Mouse (Mus musculus): ENCODE results near the gene Mtmr10. TPM values are rescaled to one million over a fixed set of nuclear protein-coding genes. Genes with fewer than 3 reads are reported as not detected.

Mtmr10 gene
- polyA plus RNA-seq, 1 experiment from 2014 or later = 15.4 TPM

DNA sequence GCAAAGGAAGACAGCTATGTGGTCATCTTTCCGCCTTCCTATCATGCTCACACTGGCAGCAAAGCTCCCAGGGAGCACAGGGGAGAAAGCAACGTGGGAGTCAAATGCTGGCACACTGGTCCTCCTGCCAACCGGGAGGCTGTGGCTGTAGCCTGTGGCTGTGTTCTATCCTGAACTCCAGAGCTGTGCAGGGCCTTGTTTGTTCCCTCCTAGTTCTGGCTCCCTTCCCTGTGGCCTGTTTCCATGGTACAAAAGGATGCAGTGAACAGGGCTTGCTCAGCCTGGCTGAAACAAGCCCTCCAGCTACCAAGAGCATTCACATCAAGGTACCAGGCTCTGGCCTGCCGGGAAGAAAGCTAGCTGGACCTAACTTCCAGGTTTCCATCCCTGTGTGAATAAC, 63.6 kb downstream of the Mtmr10 start:
- H3K9me3 ChIP-seq = no peaks in the 10 kb centered on the region
- H3K4me1 ChIP-seq = no peaks in the 10 kb centered on the region
- WGBS = 71% methylated on average over 4 of the region's 4 CpGs
- peaks cover 54% of the 10 kb centered on the region for H3K36me3 ChIP-seq
- no peak overlapping the region for H3K4me2 ChIP-seq (replicated peaks)
- no peak overlapping the region for H3K4me3 ChIP-seq
- H3K27ac ChIP-seq = 0 out of 2 replicates have a peak overlapping the region, but pooled peaks have one; percentile 8
- no peak for ATAC-seq (ENCODE audit: insufficient number of reproducible peaks, insufficient read depth, low FRiP score, low TSS enrichment)
- no peaks in the 10 kb centered on the region for H3K27me3 ChIP-seq
- H3K9ac ChIP-seq = no peak overlapping the region

GRCm38 (mm10) chr7:64354206-64354605, 66.8 kb downstream of the Mtmr10 start:
- H3K4me3 ChIP-seq = no peak overlapping the region
- ATAC-seq (ENCODE audit: insufficient number of reproducible peaks, insufficient read depth, low FRiP score, low TSS enrichment) = no peak
- peaks cover 59% of the 10 kb centered on the region for H3K36me3 ChIP-seq

DNA sequence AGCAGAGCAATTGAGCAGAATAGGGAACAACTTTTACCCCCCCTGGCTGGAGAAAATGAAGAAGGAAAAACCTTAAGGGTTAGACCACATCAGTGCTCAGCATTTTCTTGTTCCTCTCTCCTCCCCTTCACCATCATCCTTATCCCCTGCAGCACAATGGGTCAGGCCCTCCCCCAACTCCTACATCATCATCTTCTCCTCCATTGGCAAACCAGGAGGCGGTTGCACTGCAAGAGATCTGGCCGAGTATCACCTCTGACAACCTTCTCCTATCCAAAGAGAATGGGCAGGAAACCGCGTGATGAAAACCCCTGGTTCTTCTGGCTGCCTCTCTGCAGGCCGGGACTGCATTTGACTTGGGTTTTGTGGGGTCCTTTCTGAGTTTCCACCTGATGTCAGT, 69.2 kb downstream of the Mtmr10 start:
- ATAC-seq (ENCODE audit: insufficient number of reproducible peaks, insufficient read depth, low FRiP score, low TSS enrichment) = no peak
- Histone ChIP-seq H3K27ac (no peak overlapping the region), H3K4me3 (no peak overlapping the region), H3K4me1 (peaks cover 3% of the 10 kb centered on the region; the same call in 1 of the 2 replicates), H3K4me2 (replicated peaks) (no peak overlapping the region), H3K9ac (no peak overlapping the region), H3K36me3 (peaks cover 71% of the 10 kb centered on the region), H3K27me3 (no peaks in the 10 kb centered on the region), H3K9me3 (no peaks in the 10 kb centered on the region)
- 84% methylated on average over 5 of the region's 5 CpGs for WGBS

More at GRCm38 (mm10) chr7:64354206-64354605, 66.8 kb downstream of the Mtmr10 start:
- Histone ChIP-seq H3K27ac (no peak overlapping the region), H3K9me3 (no peaks in the 10 kb centered on the region), H3K4me2 (replicated peaks) (no peak overlapping the region), H3K9ac (no peak overlapping the region), H3K27me3 (no peaks in the 10 kb centered on the region), H3K4me1 (no peaks in the 10 kb centered on the region)
- WGBS = 67% methylated on average over 14 of the region's 14 CpGs

DNA sequence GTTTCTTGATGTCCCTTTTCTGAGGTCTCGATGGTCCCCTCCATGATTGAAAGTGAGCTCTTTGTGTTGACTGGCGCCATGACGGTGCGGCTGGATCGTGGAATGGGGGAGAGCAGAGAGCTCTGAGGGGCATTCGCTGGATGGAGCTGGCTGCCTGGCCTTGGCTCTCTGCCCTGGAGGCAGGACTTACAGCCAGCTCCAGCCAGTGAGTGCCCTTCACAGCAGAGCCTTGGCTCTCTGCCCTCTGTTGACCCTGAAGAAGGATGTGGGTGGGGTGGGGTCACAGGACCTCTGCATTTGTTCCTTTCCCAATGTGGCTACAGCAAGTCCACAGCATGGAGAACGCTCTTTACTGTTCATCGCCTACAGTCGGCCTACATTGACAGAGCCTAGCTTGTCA, 70.0 kb downstream of the Mtmr10 start:
- Histone ChIP-seq H3K27me3 (no peaks in the 10 kb centered on the region), H3K9ac (no peak overlapping the region), H3K4me3 (no peak overlapping the region), H3K4me1 (peaks cover 3% of the 10 kb centered on the region; the same call in 1 of the 2 replicates), H3K27ac (no peak overlapping the region), H3K9me3 (no peaks in the 10 kb centered on the region), H3K36me3 (peaks cover 77% of the 10 kb centered on the region), H3K4me2 (replicated peaks) (no peak overlapping the region)
- no peak for ATAC-seq (ENCODE audit: insufficient number of reproducible peaks, insufficient read depth, low FRiP score, low TSS enrichment)
- 84% methylated on average over 9 of the region's 9 CpGs for WGBS

GRCm38 (mm10) chr7:64358666-64359065, 71.2 kb downstream of the Mtmr10 start:
- Histone ChIP-seq H3K4me2 (replicated peaks) (no peak overlapping the region), H3K9ac (no peak overlapping the region), H3K36me3 (peaks cover 77% of the 10 kb centered on the region), H3K27ac (no peak overlapping the region), H3K4me1 (peaks cover 3% of the 10 kb centered on the region; the same call in 1 of the 2 replicates), H3K4me3 (no peak overlapping the region), H3K9me3 (no peaks in the 10 kb centered on the region), H3K27me3 (no peaks in the 10 kb centered on the region)
- no peak for ATAC-seq (ENCODE audit: insufficient number of reproducible peaks, insufficient read depth, low FRiP score, low TSS enrichment)
- 87% methylated on average over 6 of the region's 6 CpGs for whole genome bisulfite sequencing

DNA sequence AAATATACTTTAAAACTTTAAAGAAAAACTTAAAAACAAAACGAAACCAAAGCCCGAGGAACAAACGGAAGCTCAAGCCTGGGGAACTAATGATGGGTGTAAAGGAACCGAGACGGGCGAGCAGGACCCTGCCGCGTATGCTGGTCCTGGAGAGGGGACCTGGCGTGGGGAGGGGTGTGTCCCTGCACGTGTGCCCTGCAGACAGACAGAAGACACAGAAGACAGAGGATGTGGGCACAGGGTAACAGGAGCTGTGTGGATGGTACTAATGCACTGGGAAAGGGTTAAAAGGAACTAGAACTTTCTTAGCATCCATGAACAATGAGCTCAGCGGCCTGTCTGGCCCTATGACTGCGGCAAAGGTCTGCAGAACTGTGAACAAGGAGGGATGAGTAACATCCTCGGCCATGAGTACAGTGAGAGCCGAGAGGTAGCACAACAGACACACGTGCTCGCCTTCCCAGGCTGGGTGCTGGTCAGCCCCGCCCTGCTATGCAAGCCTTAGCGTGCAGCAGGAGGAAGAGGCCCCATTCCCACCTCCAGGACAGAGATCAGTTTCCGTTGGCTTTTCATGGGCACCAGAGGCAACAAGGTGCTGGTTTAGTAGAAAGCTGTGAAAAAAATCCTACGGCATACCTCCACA, 72.6 kb downstream of the Mtmr10 start:
- Histone ChIP-seq H3K4me3 (no peak overlapping the region), H3K9me3 (no peaks in the 10 kb centered on the region), H3K27ac (peak overlapping the region; percentile 63), H3K27me3 (no peaks in the 10 kb centered on the region), H3K9ac (no peak overlapping the region), H3K36me3 (peaks cover 84% of the 10 kb centered on the region), H3K4me1 (peaks cover 3% of the 10 kb centered on the region; the same call in 1 of the 2 replicates), H3K4me2 (replicated peaks) (no peak overlapping the region)
- ATAC-seq (ENCODE audit: insufficient number of reproducible peaks, insufficient read depth, low FRiP score, low TSS enrichment) = peak; percentile 75
- WGBS = 62% methylated on average over 20 of the region's 20 CpGs

DNA sequence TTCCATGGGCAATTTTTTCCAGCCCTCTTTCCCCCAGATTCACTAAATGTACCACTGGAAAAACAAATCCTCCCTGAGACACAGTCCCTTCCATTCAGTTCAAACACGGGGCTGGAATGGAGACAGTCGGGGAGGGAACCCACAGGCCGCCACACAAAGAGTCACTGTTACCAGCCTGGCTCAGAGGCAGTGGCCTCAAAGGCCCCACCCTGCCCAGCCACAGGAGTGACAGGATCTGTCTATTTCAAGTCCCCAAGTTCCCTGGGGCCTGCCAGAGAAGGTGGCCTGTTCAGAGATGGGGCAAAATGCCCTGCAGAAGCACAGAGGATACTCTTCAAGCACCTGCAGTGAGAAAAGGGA, 73.1 kb downstream of the Mtmr10 start:
- Histone ChIP-seq H3K9ac (no peak overlapping the region), H3K4me1 (peaks cover 3% of the 10 kb centered on the region; the same call in 1 of the 2 replicates), H3K27ac (peak overlapping the region; percentile 63), H3K36me3 (peaks cover 80% of the 10 kb centered on the region), H3K9me3 (no peaks in the 10 kb centered on the region), H3K4me3 (no peak overlapping the region), H3K4me2 (replicated peaks) (no peak overlapping the region), H3K27me3 (no peaks in the 10 kb centered on the region)
- peak; percentile 74; the same call in 1 of the 2 replicates for ATAC-seq (ENCODE audit: insufficient number of reproducible peaks, insufficient read depth, low FRiP score, low TSS enrichment)
- WGBS = 32% methylated on average over 3 of the region's 3 CpGs

DNA sequence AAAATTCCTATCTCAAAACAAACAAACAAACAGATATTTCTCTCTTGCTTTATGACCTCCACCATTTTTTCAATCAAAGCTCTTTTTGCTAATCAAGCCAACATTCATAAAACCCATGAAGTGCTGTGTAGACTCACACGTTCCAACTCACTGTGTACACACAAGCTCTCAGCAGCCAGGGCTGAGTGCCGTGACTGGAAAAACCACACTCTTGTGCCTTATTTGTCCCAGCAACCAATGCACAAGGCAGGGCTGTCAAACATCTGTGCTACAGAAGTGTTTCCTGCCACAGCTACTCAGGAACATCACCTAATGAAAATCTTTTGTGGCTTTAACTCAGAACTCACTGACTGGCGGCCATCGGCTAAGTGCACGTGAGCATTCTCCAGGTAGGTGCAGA, 78.4 kb downstream of the Mtmr10 start:
- H3K27ac ChIP-seq = no peak overlapping the region
- no peaks in the 10 kb centered on the region for H3K27me3 ChIP-seq
- H3K4me3 ChIP-seq = no peak overlapping the region
- no peak overlapping the region for H3K4me2 ChIP-seq (replicated peaks)
- H3K9ac ChIP-seq = no peak overlapping the region
- H3K9me3 ChIP-seq = no peaks in the 10 kb centered on the region
- ATAC-seq (ENCODE audit: insufficient number of reproducible peaks, insufficient read depth, low FRiP score, low TSS enrichment) = no peak
- peaks cover 71% of the 10 kb centered on the region for H3K36me3 ChIP-seq
- 91% methylated on average over 5 of the region's 5 CpGs for WGBS
- H3K4me1 ChIP-seq = no peaks in the 10 kb centered on the region

GRCm38 (mm10) chr7:64369841-64370240, 82.4 kb downstream of the Mtmr10 start:
- Histone ChIP-seq H3K9me3 (no peaks in the 10 kb centered on the region), H3K9ac (no peak overlapping the region), H3K4me1 (peaks cover 4% of the 10 kb centered on the region; the same call in 1 of the 2 replicates), H3K4me2 (replicated peaks) (no peak overlapping the region), H3K27ac (no peak overlapping the region), H3K27me3 (no peaks in the 10 kb centered on the region), H3K4me3 (no peak overlapping the region), H3K36me3 (peaks cover 34% of the 10 kb centered on the region)
- no peak for ATAC-seq (ENCODE audit: insufficient number of reproducible peaks, insufficient read depth, low FRiP score, low TSS enrichment)
- 86% methylated on average over 6 of the region's 6 CpGs for WGBS

- Histone ChIP-seq H3K9ac (no peak overlapping the region), H3K27ac (no peak overlapping the region), H3K36me3 (peaks cover 26% of the 10 kb centered on the region), H3K9me3 (no peaks in the 10 kb centered on the region), H3K4me2 (replicated peaks) (no peak overlapping the region), H3K4me3 (no peak overlapping the region), H3K4me1 (peaks cover 4% of the 10 kb centered on the region; the same call in 1 of the 2 replicates), H3K27me3 (no peaks in the 10 kb centered on the region)
- 92% methylated on average over 23 of the region's 23 CpGs for WGBS
- no peak for ATAC-seq (ENCODE audit: insufficient number of reproducible peaks, insufficient read depth, low FRiP score, low TSS enrichment)
These were observed 84.8 kb downstream of the Mtmr10 start for GRCm38 (mm10) chr7:64371940-64372878.

DNA sequence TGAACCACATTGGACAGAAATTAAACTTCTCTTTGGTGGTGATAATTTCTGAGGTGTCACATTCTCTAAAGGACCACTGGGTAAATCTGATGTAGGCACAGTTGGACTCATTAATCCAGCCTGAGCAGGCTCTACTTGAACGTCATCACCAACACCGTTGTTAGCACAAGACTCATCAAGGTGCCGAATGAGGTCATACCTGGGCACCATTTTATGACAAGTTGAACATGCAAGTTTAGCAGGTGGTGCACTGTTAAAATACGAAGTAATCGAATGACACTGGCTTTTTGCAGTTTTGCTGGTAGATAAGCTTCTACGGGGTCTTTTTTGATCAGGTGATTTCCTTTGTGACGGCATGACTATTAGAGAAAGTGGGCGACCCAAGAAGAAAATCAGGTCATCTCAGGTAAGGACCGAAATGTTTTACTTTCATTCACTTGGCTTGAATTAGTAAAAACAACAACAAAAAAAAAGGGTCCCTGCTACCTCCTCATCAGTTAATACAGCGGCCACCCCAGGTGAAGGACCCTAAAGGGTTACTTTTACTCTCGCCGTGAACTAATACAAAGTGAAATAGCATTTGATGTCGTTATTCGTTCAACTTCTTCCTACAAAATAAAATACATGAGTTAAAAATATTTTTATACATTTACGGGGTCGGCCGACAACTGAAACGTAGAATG, 85.8 kb downstream of the Mtmr10 start:
- 13% methylated on average over 18 of the region's 18 CpGs for WGBS
- Histone ChIP-seq H3K27ac (peak overlapping the region; percentile 97), H3K4me1 (peaks cover 4% of the 10 kb centered on the region; the same call in 1 of the 2 replicates), H3K4me3 (peak overlapping the region; percentile 58), H3K36me3 (peaks cover 34% of the 10 kb centered on the region), H3K27me3 (no peaks in the 10 kb centered on the region), H3K4me2 (replicated peaks) (peak overlapping the region; percentile 65), H3K9me3 (no peaks in the 10 kb centered on the region), H3K9ac (peak overlapping the region; percentile 64)
- no peak for ATAC-seq (ENCODE audit: insufficient number of reproducible peaks, insufficient read depth, low FRiP score, low TSS enrichment)

Measured in embryonic facial prominence, embryonic 12.5 days (tissue).